Mouse (Mus musculus): ENCODE measurements around the gene Spast.
"Not testable (repeated sequence)": the region's sequence is repeated elsewhere in the genome, so short reads cannot be mapped to it uniquely, and the experiment has no call there.

Gene Spast

GRCm38 (mm10) chr17:74327195-74327594 is 11.6 kb upstream of the Spast start:
- DNase-seq (ENCODE audit: low spot score in 2 of 2): not testable (repeated sequence)

- not testable (repeated sequence) for DNase-seq (ENCODE audit: low spot score in 2 of 2)
Measured at GRCm38 (mm10) chr17:74328146-74328545, 10.6 kb upstream of the Spast start.

- no peak for DNase-seq (ENCODE audit: low spot score in 2 of 2)
Measured at GRCm38 (mm10) chr17:74331049-74331676, 7.6 kb upstream of the Spast start.

- DNase-seq (ENCODE audit: low spot score in 2 of 2): peak; percentile 92 to 95
Measured at GRCm38 (mm10) chr17:74338225-74338931, 409 bp upstream of the Spast start.

GRCm38 (mm10) chr17:74341151-74341550 is 2.4 kb downstream of the Spast start:
- no peak for DNase-seq (ENCODE audit: low spot score in 2 of 2)

GRCm38 (mm10) chr17:74363592-74363991 is 24.8 kb downstream of the Spast start:
- no peak for DNase-seq (ENCODE audit: low spot score in 2 of 2)

- DNase-seq (ENCODE audit: low spot score in 2 of 2): no peak
Measured at GRCm38 (mm10) chr17:74376916-74377315, 38.1 kb downstream of the Spast start.

- DNase-seq (ENCODE audit: low spot score in 2 of 2): no peak
Measured at GRCm38 (mm10) chr17:74386657-74387056, 47.9 kb downstream of the Spast start.

GRCm38 (mm10) chr17:74389847-74390246 is 51.1 kb downstream of the Spast start:
- DNase-seq (ENCODE audit: low spot score in 2 of 2): no peak

GRCm38 (mm10) chr17:74394381-74394780 is 55.6 kb downstream of the Spast start:
- DNase-seq (ENCODE audit: low spot score in 2 of 2): no peak

GRCm38 (mm10) chr17:74394855-74395254 is 56.1 kb downstream of the Spast start:
- no peak for DNase-seq (ENCODE audit: low spot score in 2 of 2)

GRCm38 (mm10) chr17:74395383-74396065 is 56.7 kb downstream of the Spast start, which contains the start of gene Slc30a6:
Gene Slc30a6, plus strand, starts transcription at chr17:74395608.
- peak; percentile 94 to 96 for DNase-seq (ENCODE audit: low spot score in 2 of 2)

- DNase-seq (ENCODE audit: low spot score in 2 of 2): no peak
Measured at GRCm38 (mm10) chr17:74396766-74397165, 58.0 kb downstream of the Spast start.

- DNase-seq (ENCODE audit: low spot score in 2 of 2): no peak
Measured at GRCm38 (mm10) chr17:74397173-74397572, 58.4 kb downstream of the Spast start.

GRCm38 (mm10) chr17:74402486-74403222 is 63.9 kb downstream of the Spast start:
- DNase-seq (ENCODE audit: low spot score in 2 of 2): no peak

GRCm38 (mm10) chr17:74406487-74406886 is 67.7 kb downstream of the Spast start:
- no peak for DNase-seq (ENCODE audit: low spot score in 2 of 2)

GRCm38 (mm10) chr17:74409722-74410121 is 70.9 kb downstream of the Spast start:
- no peak for DNase-seq (ENCODE audit: low spot score in 2 of 2)

GRCm38 (mm10) chr17:74413324-74413723 is 74.5 kb downstream of the Spast start:
- no peak for DNase-seq (ENCODE audit: low spot score in 2 of 2)

- no peak for DNase-seq (ENCODE audit: low spot score in 2 of 2)
Measured at GRCm38 (mm10) chr17:74414671-74415070, 75.9 kb downstream of the Spast start.

GRCm38 (mm10) chr17:74416841-74417360 is 78.1 kb downstream of the Spast start:
- DNase-seq (ENCODE audit: low spot score in 2 of 2): no peak

GRCm38 (mm10) chr17:74418171-74418570 is 79.4 kb downstream of the Spast start:
- DNase-seq (ENCODE audit: low spot score in 2 of 2): no peak

- DNase-seq (ENCODE audit: low spot score in 2 of 2): no peak
Measured at GRCm38 (mm10) chr17:74420656-74421055, 81.9 kb downstream of the Spast start.
